14 mouse cellular contexts compared by ENCODE assay signal in genomic region chr6:54279391-54279790, GRCm38 (mm10). TPM values are rescaled to one million over a fixed set of nuclear protein-coding genes. Genes with fewer than 3 reads are reported as not detected.
DNase-seq lines count a peak whose midpoint lies in the region; ATAC-seq and TF ChIP-seq lines count a peak whose summit lies in the region.
"Had no signal": no experiment of that assay in that cellular context is flagged by ENCODE, and none has a peak within 500 bp of the region (broad histone marks: within the 10 kb centered on the region; RNA-seq: fewer than 3 reads in every experiment).

No protein-coding gene starts in this region.

- no peak for TF ChIP-seq POLR2A in myocyte (IDR thresholded peaks at IDR 0.05; ENCODE audit: insufficient read length, low read depth)

- no peaks in the 10 kb centered on the region for H3K9me3 ChIP-seq in intestine, embryonic 15.5 days
- H3K9me3 ChIP-seq in intestine, embryonic 16.5 days (ENCODE audit: control insufficient read depth, low read length): no peaks in the 10 kb centered on the region
- no peaks in the 10 kb centered on the region for H3K9me3 ChIP-seq in megakaryocyte, embryonic 14.5 days
- H3K9me3 ChIP-seq in heart, embryonic 14.5 days (ENCODE audit: control insufficient read depth, low read length): no peaks in the 10 kb centered on the region
- H3K9me3 ChIP-seq: embryonic facial prominence, embryonic 13.5 days; forebrain, embryonic 12.5 days had no signal

- H3K9ac ChIP-seq in intestine, embryonic 15.5 days: no peak overlapping the region
- no peak overlapping the region for H3K9ac ChIP-seq in intestine, embryonic 16.5 days (ENCODE audit: low read depth, low read length)
- no peak overlapping the region for H3K9ac ChIP-seq in heart, embryonic 14.5 days (ENCODE audit: low read length)
- H3K9ac ChIP-seq: embryonic facial prominence, embryonic 13.5 days; forebrain, embryonic 12.5 days; liver, embryonic 14.5 days had no signal

- H3K27ac ChIP-seq in intestine, embryonic 15.5 days: no peak overlapping the region
- no peak overlapping the region for H3K27ac ChIP-seq in intestine, embryonic 16.5 days (ENCODE audit: low read length)
- peak overlapping the region; percentile 12 to 21; a peak in 2 of 4 replicates for H3K27ac ChIP-seq in heart, embryonic 14.5 days (replicated peaks in 1 of 2; ENCODE audit: control insufficient read depth in 1 of 2, insufficient read depth in 1 of 2, low read depth in 2 of 2, low read length in 2 of 2)
- H3K27ac ChIP-seq: embryonic facial prominence, embryonic 13.5 days; forebrain, embryonic 12.5 days; liver, embryonic 14.5 days had no signal

- 29% methylated on average over 11 of the region's 11 CpGs for WGBS in intestine, embryonic 15.5 days
- WGBS in intestine, embryonic 16.5 days: 29% methylated on average over 11 of the region's 11 CpGs
- 35% methylated on average over 11 of the region's 11 CpGs for WGBS in heart, embryonic 14.5 days

- H3K4me3 ChIP-seq in intestine, embryonic 15.5 days (replicated peaks): no peak overlapping the region
- H3K4me3 ChIP-seq in intestine, embryonic 16.5 days (ENCODE audit: low read length): no peak overlapping the region
- peak overlapping the region; percentile 65 for H3K4me3 ChIP-seq in megakaryocyte, embryonic 14.5 days (replicated peaks)
- no peak overlapping the region for H3K4me3 ChIP-seq in heart, embryonic 14.5 days (ENCODE audit: control insufficient read depth in 1 of 2, insufficient read depth in 1 of 2, low read depth in 1 of 2, low read length in 2 of 2)
- H3K4me3 ChIP-seq in myocyte: no peak overlapping the region
- H3K4me3 ChIP-seq: embryonic facial prominence, embryonic 13.5 days; forebrain, embryonic 12.5 days had no signal

- H3K4me1 ChIP-seq in intestine, embryonic 15.5 days (replicated peaks): peaks cover 26% of the 10 kb centered on the region
- H3K4me1 ChIP-seq in intestine, embryonic 16.5 days (ENCODE audit: control insufficient read depth, insufficient read depth, low read length): peaks cover 23% of the 10 kb centered on the region
- peaks cover 95% of the 10 kb centered on the region for H3K4me1 ChIP-seq in megakaryocyte, embryonic 14.5 days
- H3K4me1 ChIP-seq in heart, embryonic 14.5 days (ENCODE audit: control insufficient read depth in 2 of 2, insufficient read depth in 2 of 2, low read length in 2 of 2): peaks cover 14 to 15% of the 10 kb centered on the region in 2 experiments

- no peak overlapping the region for H3K4me2 ChIP-seq in intestine, embryonic 15.5 days (replicated peaks)
- H3K4me2 ChIP-seq in intestine, embryonic 16.5 days (ENCODE audit: low read depth, low read length): no peak overlapping the region
- H3K4me2 ChIP-seq in heart, embryonic 14.5 days (ENCODE audit: low read length): no peak overlapping the region
- H3K4me2 ChIP-seq in myocyte (ENCODE audit: low read depth): peak overlapping the region; percentile 70
- H3K4me2 ChIP-seq: embryonic facial prominence, embryonic 13.5 days; forebrain, embryonic 12.5 days had no signal

- no peak for DNase-seq in thymus, postnatal 4 days
- no peak for DNase-seq in ovary, postnatal 10 days (ENCODE audit: low spot score)
- DNase-seq: adrenal gland, postnatal 36 days; cerebellum, postnatal 14 days had no signal

- H3ac ChIP-seq in myocyte (ENCODE audit: control insufficient read depth, insufficient read length): no peak overlapping the region

- H3K79me2 ChIP-seq in myocyte (ENCODE audit: control insufficient read depth, insufficient read depth): no peaks in the 10 kb centered on the region

- no peaks in the 10 kb centered on the region for H3K36me3 ChIP-seq in intestine, embryonic 15.5 days
- H3K36me3 ChIP-seq in intestine, embryonic 16.5 days (ENCODE audit: control insufficient read depth, insufficient read depth, low read length): no peaks in the 10 kb centered on the region
- H3K36me3 ChIP-seq in megakaryocyte, embryonic 14.5 days (replicated peaks; ENCODE audit: low read length): peaks cover 31% of the 10 kb centered on the region
- H3K36me3 ChIP-seq in heart, embryonic 14.5 days (ENCODE audit: control insufficient read depth, insufficient read depth, low read length): no peaks in the 10 kb centered on the region
- H3K36me3 ChIP-seq in myocyte (ENCODE audit: control insufficient read depth, insufficient read depth): no peaks in the 10 kb centered on the region
- H3K36me3 ChIP-seq: embryonic facial prominence, embryonic 13.5 days; forebrain, embryonic 12.5 days had no signal

- no peaks in the 10 kb centered on the region for H3K27me3 ChIP-seq in intestine, embryonic 15.5 days (replicated peaks)
- H3K27me3 ChIP-seq in intestine, embryonic 16.5 days (replicated peaks; ENCODE audit: control insufficient read depth, insufficient read depth, low read length): no peaks in the 10 kb centered on the region
- H3K27me3 ChIP-seq in megakaryocyte, embryonic 14.5 days (replicated peaks): no peaks in the 10 kb centered on the region
- H3K27me3 ChIP-seq in heart, embryonic 14.5 days (ENCODE audit: control insufficient read depth, insufficient read depth, low read length): no peaks in the 10 kb centered on the region
- no peaks in the 10 kb centered on the region for H3K27me3 ChIP-seq in myocyte (ENCODE audit: control insufficient read depth, insufficient read depth, insufficient read length)
- H3K27me3 ChIP-seq: embryonic facial prominence, embryonic 13.5 days; forebrain, embryonic 12.5 days had no signal

- ATAC-seq in intestine, embryonic 15.5 days: peak; percentile 46; the same call in 1 of the 2 replicates
- ATAC-seq in intestine, embryonic 16.5 days: no peak
- ATAC-seq in megakaryocyte, adult 5-6 weeks (ENCODE audit: poor library complexity, severe bottlenecking): no peak
- ATAC-seq in heart, embryonic 14.5 days (ENCODE audit: insufficient number of reproducible peaks, insufficient read depth, low FRiP score, low read depth): peak; percentile 70; the same call in 1 of the 2 replicates

TF ChIP-seq in myocyte, 11 proteins besides CTCF, POLR2A, EP300 and RAD21:
- TF ChIP-seq MYOD1 (IDR thresholded peaks at IDR 0.05; ENCODE audit: control insufficient read depth in 1 of 3, insufficient read length in 2 of 3, low read depth in 2 of 3) (peak in 1 of 3 experiments; percentile 8), SRF (IDR thresholded peaks at IDR 0.05; ENCODE audit: control insufficient read depth, insufficient read length, low read depth) (no peak), MAX (IDR thresholded peaks at IDR 0.05; ENCODE audit: low read depth) (no peak)

RNA-seq across cellular contexts. Expression of gene Prr15, which starts 46.2 kb away (rescaled TPM):
- 11.3 and 11.7 TPM in 2 replicates for polyA plus RNA-seq in intestine, embryonic 15.5 days (2015; fragmentation: Nextera tagmentation; extraction: Ambion mirVana)
- 11.3 and 17.0 TPM in 2 replicates for polyA plus RNA-seq in intestine, embryonic 16.5 days (2015; fragmentation: Nextera tagmentation; extraction: Ambion mirVana)
- 3.1 TPM in 1 of 2 replicates, not detected in the other for polyA plus RNA-seq in megakaryocyte, embryonic 14.5 days (2012; ENCODE audit: insufficient read depth, low replicate concordance)
- total RNA-seq in megakaryocyte, adult 5-6 weeks (2015): 0.27 TPM in 1 of 2 replicates, not detected in the other
- not detected in 2 replicates for total RNA-seq in megakaryocyte, adult 5-6 weeks (2017)
- 25.2 and 26.2 TPM in 2 replicates for polyA plus RNA-seq in heart, embryonic 14.5 days (2014; fragmentation: Nextera tagmentation; extraction: Ambion mirVana)
- 0.11 TPM for polyA plus RNA-seq in myocyte (2012; fragmentation: generic; extraction: Trizol)
- total RNA-seq: MEL had no signal

Comparison
In these comparisons a context has a peak if more than half of its experiments do, and no peak if none do; other contexts are left out.
1. ATAC-seq: peak in intestine, embryonic 15.5 days (single experiment) and heart, embryonic 14.5 days (single experiment); none in intestine, embryonic 16.5 days (single experiment) and megakaryocyte, adult 5-6 weeks (single experiment).
2. H3K27ac ChIP-seq: peak in heart, embryonic 14.5 days (2 of 2); none in intestine, embryonic 15.5 days (single experiment) and intestine, embryonic 16.5 days (single experiment).